Mouse (Mus musculus): ENCODE results near the gene Odf2.

GRCm38 (mm10) chr2:29889066-29889944 lies at the start of gene Odf2:
- TF ChIP-seq CTCF (IDR thresholded peaks at IDR 0.05; ENCODE audit: low read depth, low read length) (no peak), POLR2A (IDR thresholded peaks at IDR 0.05; ENCODE audit: borderline replicate concordance, low read depth, low read length) (no peak)

Measured in bone marrow macrophage, adult 2 months (primary cell).